15 mouse cellular contexts compared by ENCODE assay signal in the genomic region with DNA sequence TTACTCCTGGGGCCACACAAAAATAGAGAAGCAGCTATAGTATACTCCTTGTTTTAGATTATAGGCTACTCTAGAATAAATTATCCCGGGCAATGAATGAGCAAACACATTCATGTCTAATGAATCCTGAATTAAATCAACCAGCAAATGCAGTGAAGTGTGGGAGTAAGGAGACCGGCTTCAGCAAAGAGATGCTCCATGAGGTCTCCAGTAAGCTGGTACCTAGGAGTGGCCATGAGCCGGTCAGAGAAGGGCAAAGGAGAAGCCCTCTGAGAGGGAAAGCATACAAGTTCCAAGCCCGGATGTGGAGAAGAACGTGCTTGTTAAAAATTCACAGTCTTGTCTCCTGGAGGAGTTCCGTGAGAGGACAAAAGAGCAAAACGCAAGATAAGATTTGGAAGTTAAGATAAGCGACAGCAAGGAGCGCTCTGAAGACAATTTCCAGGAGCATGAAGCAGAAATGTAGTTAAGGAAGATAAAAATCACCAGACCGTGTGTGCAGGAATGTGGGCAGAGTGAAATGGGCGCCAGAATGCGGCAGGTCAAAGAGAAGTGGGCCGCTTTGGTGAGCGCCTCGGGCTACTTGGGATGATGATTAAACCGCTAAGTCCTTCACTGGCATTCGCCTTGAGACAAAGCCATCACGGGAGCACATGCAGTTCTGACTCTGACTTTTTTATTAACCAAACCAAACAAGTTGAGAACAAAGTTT.
DNase-seq lines count a peak whose midpoint lies in the region; ATAC-seq lines count a peak whose summit lies in the region.
"Had no signal": no experiment of that assay in that cellular context is flagged by ENCODE, and none has a peak within 500 bp of the region (broad histone marks: within the 10 kb centered on the region; RNA-seq: fewer than 3 reads in every experiment).

No protein-coding gene starts in this region.

- intact Hi-C loops in gastrocnemius, postnatal 14 days (cut with DNase I; ENCODE audit: low total_unique reads): no loop called here

- peak; percentile 50; the same call in 1 of the 2 replicates for ATAC-seq in frontal cortex, adult (ENCODE audit: low TSS enrichment)
- ATAC-seq: CD4-positive, CD25-positive, alpha-beta regulatory T cell, adult 4 months; forebrain, embryonic 16.5 days; inflammation-experienced regulatory T-cells, adult 6 months had no signal

- DNase-seq in frontal cortex, adult 2 months (ENCODE audit: extremely low spot score in 1 of 2, low spot score in 1 of 2): no peak
- DNase-seq in urinary bladder, postnatal 14 days (ENCODE audit: low spot score): peak; percentile 54
- no peak for DNase-seq in urinary bladder, postnatal 10 days (ENCODE audit: low spot score)
- DNase-seq in kidney, postnatal 10 days: peak; percentile 84
- DNase-seq in cerebellum, adult 11-12 months: no peak
- DNase-seq in gastrocnemius, postnatal 14 days: no peak
- DNase-seq in urinary bladder, postnatal 25 days (ENCODE audit: low spot score): no peak
- DNase-seq: adrenal gland, adult 8-10 months; cerebellum, adult 8-10 months; heart, adult 2 months; thymus, postnatal 4 days had no signal

Comparison
In these comparisons a context has a peak if more than half of its experiments do, and no peak if none do; other contexts are left out.
1. DNase-seq: peak in urinary bladder, postnatal 14 days (single experiment) and kidney, postnatal 10 days (single experiment); none in frontal cortex, adult 2 months (0 of 2), urinary bladder, postnatal 10 days (single experiment), cerebellum, adult 11-12 months (single experiment), gastrocnemius, postnatal 14 days (single experiment) and urinary bladder, postnatal 25 days (single experiment).